Mouse (Mus musculus) bone marrow, adult 2 months (tissue): ENCODE results near the gene Eno3.

ENCODE experiments used
- CTCF ChIP-seq: fragments of 200-500 bp; IDR thresholded peaks from 2 replicates; pipeline ENCODE4 v1.5.1; 2011; ENCODE audit warnings: low read length, control low read depth; ENCODE audit not compliant: control insufficient read depth, insufficient read depth
- POLR2A ChIP-seq: fragments of 200-500 bp; IDR thresholded peaks from 2 replicates; pipeline ENCODE4 v1.6.1; 2011; ENCODE audit warnings: low read depth, mild to moderate bottlenecking, control low read depth, low read length, borderline replicate concordance; ENCODE audit not compliant: control insufficient read depth

- TF ChIP-seq POLR2A (no peak), CTCF (0 out of 2 replicates have a peak, but pooled peaks have one; percentile 4)
These were observed 46.2 kb upstream of the Eno3 start for GRCm38 (mm10) chr11:70610752-70611151.
